ENCODE assay signal across 9 mouse cellular contexts in genomic region chr17:45684667-45685131, GRCm38 (mm10). TPM values are rescaled to one million over a fixed set of nuclear protein-coding genes. Genes with fewer than 3 reads are reported as not detected.
DNase-seq lines count a peak whose midpoint lies in the region; ATAC-seq lines count a peak whose summit lies in the region.
"Had no signal": no experiment of that assay in that cellular context is flagged by ENCODE, and none has a peak within 500 bp of the region (broad histone marks: within the 10 kb centered on the region; RNA-seq: fewer than 3 reads in every experiment).

No protein-coding gene starts in this region.

- H3K27ac ChIP-seq in limb, embryonic 13.5 days, result peak overlapping the region; percentile 84
- 0 out of 2 replicates have a peak overlapping the region, but pooled peaks have one; percentile 85 for H3K27ac ChIP-seq in stomach, embryonic 16.5 days (ENCODE audit: low read length)

- H3K4me1 ChIP-seq in limb, embryonic 13.5 days, result peaks cover 31% of the 10 kb centered on the region
- peaks cover 27% of the 10 kb centered on the region for H3K4me1 ChIP-seq in stomach, embryonic 16.5 days (ENCODE audit: control insufficient read depth, insufficient read depth, low read length)

- no peaks in the 10 kb centered on the region for H3K36me3 ChIP-seq in limb, embryonic 13.5 days
- no peaks in the 10 kb centered on the region for H3K36me3 ChIP-seq in stomach, embryonic 16.5 days (ENCODE audit: control insufficient read depth, insufficient read depth, low read length)

- ATAC-seq in limb, embryonic 13.5 days (ENCODE audit: low FRiP score, low read depth), result no peak
- no peak for ATAC-seq in stomach, embryonic 16.5 days (ENCODE audit: insufficient read depth, low FRiP score)

- H3K9ac ChIP-seq in limb, embryonic 13.5 days, result peak overlapping the region; percentile 90
- peak overlapping the region; percentile 94 for H3K9ac ChIP-seq in stomach, embryonic 16.5 days (ENCODE audit: low read length)

- peak overlapping the region; percentile 72 for H3K4me2 ChIP-seq in limb, embryonic 13.5 days (replicated peaks)
- H3K4me2 ChIP-seq in stomach, embryonic 16.5 days (ENCODE audit: low read depth, low read length), result peak overlapping the region; percentile 78

- peak; percentile 5 for DNase-seq in gastrocnemius, postnatal 10 days
- no peak for DNase-seq in gastrocnemius, adult 18-20 months (ENCODE audit: low spot score)
- peak; percentile 67 for DNase-seq in urinary bladder, postnatal 14 days (ENCODE audit: low spot score)
- no peak for DNase-seq in urinary bladder, adult 2 months (ENCODE audit: low spot score)
- no peak for DNase-seq in ovary, postnatal 14 days (ENCODE audit: low spot score)
- no peak for DNase-seq in ovary, postnatal 36 days (ENCODE audit: low spot score)

- peak overlapping the region; percentile 87 for H3K4me3 ChIP-seq in limb, embryonic 13.5 days
- peak overlapping the region; percentile 92 for H3K4me3 ChIP-seq in stomach, embryonic 16.5 days (replicated peaks; ENCODE audit: low read length)

- no peaks in the 10 kb centered on the region for H3K27me3 ChIP-seq in limb, embryonic 13.5 days
- no peaks in the 10 kb centered on the region for H3K27me3 ChIP-seq in stomach, embryonic 16.5 days (ENCODE audit: control insufficient read depth, insufficient read depth, low read length)

- 33% methylated on average over 14 of the region's 14 CpGs for WGBS in limb, embryonic 13.5 days
- WGBS in stomach, embryonic 16.5 days, result 28% methylated on average over 14 of the region's 14 CpGs

- no peaks in the 10 kb centered on the region for H3K9me3 ChIP-seq in limb, embryonic 13.5 days
- H3K9me3 ChIP-seq in stomach, embryonic 16.5 days (replicated peaks; ENCODE audit: control insufficient read depth, low read length), result no peaks in the 10 kb centered on the region

RNA-seq across cellular contexts. Expression of gene Mrpl14, which starts 1.4 kb away (rescaled TPM):
- 10 to 100 TPM; 82.3 to 83.5 TPM for total RNA-seq in gastrocnemius, postnatal 10 days (2021)
- total RNA-seq in gastrocnemius, adult 18-20 months (2021), result 100 to 1,000 TPM; 119 to 165 TPM
- polyA plus RNA-seq in urinary bladder, adult 2 months (2012; rRNA removed), result 100 and 106 TPM in 2 replicates
- 136 and 140 TPM in 2 replicates for polyA plus RNA-seq in limb, embryonic 13.5 days (2015; fragmentation: Nextera tagmentation; extraction: Ambion mirVana)
- polyA plus RNA-seq in stomach, embryonic 16.5 days (2015; fragmentation: Nextera tagmentation; extraction: Ambion mirVana), result 142 and 152 TPM in 2 replicates

RNA-seq across cellular contexts. Expression of gene Tmem63b, which starts 2.0 kb away (rescaled TPM):
- 10 to 100 TPM; 55.0 to 58.2 TPM for total RNA-seq in gastrocnemius, postnatal 10 days (2021)
- 10 to 100 TPM; 65.0 to 70.8 TPM for total RNA-seq in gastrocnemius, adult 18-20 months (2021)
- polyA plus RNA-seq in urinary bladder, adult 2 months (2012; rRNA removed), result 73.6 and 76.5 TPM in 2 replicates
- polyA plus RNA-seq in limb, embryonic 13.5 days (2015; fragmentation: Nextera tagmentation; extraction: Ambion mirVana), result 33.1 and 36.7 TPM in 2 replicates
- 33.6 and 34.4 TPM in 2 replicates for polyA plus RNA-seq in stomach, embryonic 16.5 days (2015; fragmentation: Nextera tagmentation; extraction: Ambion mirVana)

RNA-seq across cellular contexts. Expression of gene Capn11, which starts 25.6 kb away (rescaled TPM):
- under 1 TPM in 1 of 2 experiments, not detected in 1; 0.16 TPM for total RNA-seq in gastrocnemius, postnatal 10 days (2021)
- under 1 TPM; 0.21 to 0.66 TPM for total RNA-seq in gastrocnemius, adult 18-20 months (2021)
- polyA plus RNA-seq in urinary bladder, adult 2 months (2012; rRNA removed), result 2.3 and 2.7 TPM in 2 replicates
- 0.26 and 0.42 TPM in 2 replicates for polyA plus RNA-seq in limb, embryonic 13.5 days (2015; fragmentation: Nextera tagmentation; extraction: Ambion mirVana)
- 0.36 and 0.45 TPM in 2 replicates for polyA plus RNA-seq in stomach, embryonic 16.5 days (2015; fragmentation: Nextera tagmentation; extraction: Ambion mirVana)

RNA-seq across cellular contexts. Expression of gene 1600014C23Rik, which starts 48.9 kb away (rescaled TPM):
- total RNA-seq in gastrocnemius, postnatal 10 days (2021), result not detected
- total RNA-seq in gastrocnemius, adult 18-20 months (2021), result not detected
- not detected in 2 replicates for polyA plus RNA-seq in urinary bladder, adult 2 months (2012; rRNA removed)
- not detected in 2 replicates for polyA plus RNA-seq in limb, embryonic 13.5 days (2015; fragmentation: Nextera tagmentation; extraction: Ambion mirVana)
- not detected in 2 replicates for polyA plus RNA-seq in stomach, embryonic 16.5 days (2015; fragmentation: Nextera tagmentation; extraction: Ambion mirVana)
- total RNA-seq: layer of hippocampus, postnatal 10 days had no signal

Comparison
In these comparisons a context has a peak if more than half of its experiments do, and no peak if none do; other contexts are left out.
1. DNase-seq: peak in gastrocnemius, postnatal 10 days (single experiment) and urinary bladder, postnatal 14 days (single experiment); none in gastrocnemius, adult 18-20 months (single experiment), urinary bladder, adult 2 months (single experiment), ovary, postnatal 14 days (single experiment) and ovary, postnatal 36 days (single experiment).